8 mouse cellular contexts compared by ENCODE assay signal in genomic region chr11:116653709-116654221, GRCm38 (mm10). TPM values are rescaled to one million over a fixed set of nuclear protein-coding genes. Genes with fewer than 3 reads are reported as not detected.
A peak's percentile ranks its signal among the peaks of the same experiment; 100 is the strongest.
DNase-seq lines count a peak whose midpoint lies in the region; ATAC-seq and TF ChIP-seq lines count a peak whose summit lies in the region.

No protein-coding gene starts in this region.

- H3K4me1 ChIP-seq in liver, adult 2 months (ENCODE audit: control insufficient read depth, insufficient read depth, low read length), result no peaks in the 10 kb centered on the region
- H3K4me1 ChIP-seq in brown adipose tissue, adult 24 weeks (ENCODE audit: control insufficient read depth, insufficient read depth, insufficient read length, low read length), result no peaks in the 10 kb centered on the region; the same call in 1 of the 2 replicates
- H3K4me1 ChIP-seq in forebrain, embryonic 13.5 days, result peaks cover 50% of the 10 kb centered on the region
- H3K4me1 ChIP-seq in intestine, embryonic 15.5 days (replicated peaks), result peaks cover 27% of the 10 kb centered on the region
- no peaks in the 10 kb centered on the region for H3K4me1 ChIP-seq in stomach, postnatal 0 days (replicated peaks; ENCODE audit: control insufficient read depth, insufficient read depth)

- peaks cover 10% of the 10 kb centered on the region; the same call in 1 of the 2 replicates for H3K27me3 ChIP-seq in liver, adult 2 months (ENCODE audit: control insufficient read depth, insufficient read depth, low read length)
- H3K27me3 ChIP-seq in forebrain, embryonic 13.5 days, result peaks cover 46% of the 10 kb centered on the region
- peaks cover 29% of the 10 kb centered on the region for H3K27me3 ChIP-seq in intestine, embryonic 15.5 days (replicated peaks)
- no peaks in the 10 kb centered on the region for H3K27me3 ChIP-seq in stomach, postnatal 0 days (ENCODE audit: control insufficient read depth, insufficient read depth, low read length)

- no peak for TF ChIP-seq POLR2A in liver, adult 2 months (IDR thresholded peaks at IDR 0.05; ENCODE audit: extremely low read depth, insufficient read depth, low read length)

- peak; percentile 46 for ATAC-seq in forebrain, embryonic 13.5 days
- ATAC-seq in intestine, embryonic 15.5 days, result 0 out of 2 replicates have a peak, but pooled peaks have one; percentile 2
- no peak; the same call in 1 of the 2 replicates for ATAC-seq in stomach, postnatal 0 days (ENCODE audit: low FRiP score, low TSS enrichment)

- H3K9me3 ChIP-seq in forebrain, embryonic 13.5 days (replicated peaks), result no peaks in the 10 kb centered on the region
- H3K9me3 ChIP-seq in intestine, embryonic 15.5 days, result no peaks in the 10 kb centered on the region
- no peaks in the 10 kb centered on the region for H3K9me3 ChIP-seq in stomach, postnatal 0 days (ENCODE audit: control insufficient read depth, low read length)

- peak overlapping the region; percentile 67 for H3K4me3 ChIP-seq in liver, adult 2 months (ENCODE audit: insufficient read depth, low read depth, low read length)
- H3K4me3 ChIP-seq in brown adipose tissue, adult 24 weeks (ENCODE audit: insufficient read depth, low read depth, low read length), result peak overlapping the region; percentile 66
- H3K4me3 ChIP-seq in forebrain, embryonic 13.5 days, result peak overlapping the region; percentile 52
- peak overlapping the region; percentile 53 for H3K4me3 ChIP-seq in intestine, embryonic 15.5 days (replicated peaks)
- H3K4me3 ChIP-seq in stomach, postnatal 0 days (ENCODE audit: low read depth, low read length), result peak overlapping the region; percentile 55

- no peaks in the 10 kb centered on the region for H3K79me2 ChIP-seq in liver, adult 2 months (ENCODE audit: control insufficient read depth, insufficient read depth, low read length)

- TF ChIP-seq CTCF in liver, adult 2 months (IDR thresholded peaks at IDR 0.05; ENCODE audit: low read depth, low read length), result no peak
- no peak for TF ChIP-seq CTCF in stomach, postnatal 0 days (IDR thresholded peaks at IDR 0.05; ENCODE audit: low read depth)

- TF ChIP-seq EP300 in stomach, postnatal 0 days (optimal IDR thresholded peaks at IDR 0.05), result no peak

- no peak for DNase-seq in liver, adult 2 months (ENCODE audit: extremely low read depth, low read depth, low spot score)
- DNase-seq in liver, result no peak
- DNase-seq in lung, postnatal 36 days, result peak; percentile 25
- DNase-seq in stomach, postnatal 0 days (ENCODE audit: low spot score), result peak; percentile 59
- no peak for DNase-seq in layer of hippocampus, adult 9-10 months (ENCODE audit: low spot score)

- H3K27ac ChIP-seq in liver, adult 2 months (replicated peaks; ENCODE audit: insufficient read depth, low read depth, low read length), result peak overlapping the region; percentile 10; the same call in 1 of the 2 replicates
- peak overlapping the region; percentile 49 for H3K27ac ChIP-seq in brown adipose tissue, adult 24 weeks (replicated peaks; ENCODE audit: low read depth, low read length)
- H3K27ac ChIP-seq in forebrain, embryonic 13.5 days, result no peak overlapping the region
- H3K27ac ChIP-seq in intestine, embryonic 15.5 days, result no peak overlapping the region
- peak overlapping the region; percentile 49; the same call in 1 of the 2 replicates for H3K27ac ChIP-seq in stomach, postnatal 0 days (replicated peaks)

- peak overlapping the region; percentile 79 for H3K9ac ChIP-seq in liver, adult 2 months (ENCODE audit: low read depth, low read length)
- peak overlapping the region; percentile 78 for H3K9ac ChIP-seq in forebrain, embryonic 13.5 days
- peak overlapping the region; percentile 62 for H3K9ac ChIP-seq in intestine, embryonic 15.5 days
- peak overlapping the region; percentile 67 for H3K9ac ChIP-seq in stomach, postnatal 0 days (ENCODE audit: low read length)

- H3K36me3 ChIP-seq in liver, adult 2 months (ENCODE audit: control insufficient read depth, insufficient read depth, low read length), result no peaks in the 10 kb centered on the region
- no peaks in the 10 kb centered on the region for H3K36me3 ChIP-seq in forebrain, embryonic 13.5 days (ENCODE audit: poor library complexity, severe bottlenecking)
- H3K36me3 ChIP-seq in intestine, embryonic 15.5 days, result no peaks in the 10 kb centered on the region
- H3K36me3 ChIP-seq in stomach, postnatal 0 days (ENCODE audit: control insufficient read depth, insufficient read depth, low read length), result no peaks in the 10 kb centered on the region

- 1% methylated on average over 47 of the region's 47 CpGs for WGBS in liver, adult 2 months
- WGBS in forebrain, embryonic 13.5 days, result under 1% methylated on average over 47 of the region's 47 CpGs
- under 1% methylated on average over 47 of the region's 47 CpGs for WGBS in intestine, embryonic 15.5 days
- under 1% methylated on average over 46 of the region's 47 CpGs for WGBS in stomach, postnatal 0 days

- peak overlapping the region; percentile 93 for H3K4me2 ChIP-seq in forebrain, embryonic 13.5 days
- peak overlapping the region; percentile 93 for H3K4me2 ChIP-seq in intestine, embryonic 15.5 days (replicated peaks)
- peak overlapping the region; percentile 83 for H3K4me2 ChIP-seq in stomach, postnatal 0 days (replicated peaks; ENCODE audit: low read depth)

RNA-seq across cellular contexts. Expression of gene Cygb, which starts 0.3 kb away (rescaled TPM):
- 2.6 and 4.8 TPM in 2 replicates for total RNA-seq in liver, adult 2 months (2014; rRNA removed)
- polyA plus RNA-seq in liver, adult 2 months (2012; rRNA removed), result 5.6 and 6.1 TPM in 2 replicates
- polyA plus RNA-seq in brown adipose tissue, adult 24 weeks (2012; ENCODE audit: insufficient read depth, insufficient read length, missing spikeins), result 13.4 and 18.7 TPM in 2 replicates
- 8.8 and 9.3 TPM in 2 replicates for polyA plus RNA-seq in forebrain, embryonic 13.5 days (2015; fragmentation: Nextera tagmentation; extraction: Ambion mirVana)
- polyA plus RNA-seq in intestine, embryonic 15.5 days (2015; fragmentation: Nextera tagmentation; extraction: Ambion mirVana), result 12.5 and 12.9 TPM in 2 replicates
- 22.1 and 22.2 TPM in 2 replicates for polyA plus RNA-seq in stomach, postnatal 0 days (2015; fragmentation: Nextera tagmentation; extraction: Ambion mirVana)

RNA-seq across cellular contexts. Expression of gene Prcd, which starts 0.4 kb away (rescaled TPM):
- total RNA-seq in liver, adult 2 months (2014; rRNA removed), result 0.27 TPM in 1 of 2 replicates, not detected in the other
- polyA plus RNA-seq in liver, adult 2 months (2012; rRNA removed), result not detected in 2 replicates
- 1.5 TPM in 1 of 2 replicates, not detected in the other for polyA plus RNA-seq in brown adipose tissue, adult 24 weeks (2012; ENCODE audit: insufficient read depth, insufficient read length, missing spikeins)
- polyA plus RNA-seq in forebrain, embryonic 13.5 days (2015; fragmentation: Nextera tagmentation; extraction: Ambion mirVana), result 0.79 and 0.80 TPM in 2 replicates
- 1.0 and 1.3 TPM in 2 replicates for polyA plus RNA-seq in intestine, embryonic 15.5 days (2015; fragmentation: Nextera tagmentation; extraction: Ambion mirVana)
- 2.6 and 2.7 TPM in 2 replicates for polyA plus RNA-seq in stomach, postnatal 0 days (2015; fragmentation: Nextera tagmentation; extraction: Ambion mirVana)

RNA-seq across cellular contexts. Expression of gene Rhbdf2, which starts 26.9 kb away (rescaled TPM):
- total RNA-seq in liver, adult 2 months (2014; rRNA removed), result 3.1 and 4.1 TPM in 2 replicates
- 15.0 and 17.8 TPM in 2 replicates for polyA plus RNA-seq in liver, adult 2 months (2012; rRNA removed)
- 4.4 and 8.2 TPM in 2 replicates for polyA plus RNA-seq in brown adipose tissue, adult 24 weeks (2012; ENCODE audit: insufficient read depth, insufficient read length, missing spikeins)
- polyA plus RNA-seq in forebrain, embryonic 13.5 days (2015; fragmentation: Nextera tagmentation; extraction: Ambion mirVana), result 0.87 and 0.98 TPM in 2 replicates
- polyA plus RNA-seq in intestine, embryonic 15.5 days (2015; fragmentation: Nextera tagmentation; extraction: Ambion mirVana), result 8.4 and 8.9 TPM in 2 replicates
- 5.7 and 6.1 TPM in 2 replicates for polyA plus RNA-seq in stomach, postnatal 0 days (2015; fragmentation: Nextera tagmentation; extraction: Ambion mirVana)

Comparison
In these comparisons a context has a peak if more than half of its experiments do, and no peak if none do; other contexts are left out.
1. DNase-seq: peak in lung, postnatal 36 days (single experiment) and stomach, postnatal 0 days (single experiment); none in liver, adult 2 months (single experiment), liver (single experiment) and layer of hippocampus, adult 9-10 months (single experiment).
2. H3K27ac ChIP-seq: peak in liver, adult 2 months (single experiment), brown adipose tissue, adult 24 weeks (single experiment) and stomach, postnatal 0 days (single experiment); none in forebrain, embryonic 13.5 days (single experiment) and intestine, embryonic 15.5 days (single experiment).
3. Peak in every context shown above with its lines, with median percentiles within 50 percentile points of each other: H3K4me3 ChIP-seq, H3K9ac ChIP-seq and H3K4me2 ChIP-seq.